Mouse (Mus musculus): ENCODE results near the gene Tex9. TPM values are rescaled to one million over a fixed set of nuclear protein-coding genes. Genes with fewer than 3 reads are reported as not detected.
A peak's percentile ranks its signal among the peaks of the same experiment; 100 is the strongest.
"Not testable (repeated sequence)": the region's sequence is repeated elsewhere in the genome, so short reads cannot be mapped to it uniquely, and the experiment has no call there.

The Tex9 gene
- total RNA-seq, 4 experiments from 2014 or later = 2.0 to 2.6 (median 2.4) TPM

- DNase-seq (ENCODE audit: low spot score) = no peak
These were observed 12.7 kb downstream of the Tex9 start for GRCm38 (mm10) chr9:72479276-72479675.

GRCm38 (mm10) chr9:72477306-72477705, 14.7 kb downstream of the Tex9 start:
- no peak for DNase-seq (ENCODE audit: low spot score)

- DNase-seq (ENCODE audit: low spot score) = no peak
These were observed 16.5 kb downstream of the Tex9 start for GRCm38 (mm10) chr9:72475511-72475910.

- DNase-seq (ENCODE audit: low spot score) = no peak
These were observed 22.2 kb downstream of the Tex9 start for GRCm38 (mm10) chr9:72469851-72470250.

GRCm38 (mm10) chr9:72468616-72469015, 23.4 kb downstream of the Tex9 start:
- DNase-seq (ENCODE audit: low spot score) = no peak

GRCm38 (mm10) chr9:72467551-72468407, 24.2 kb downstream of the Tex9 start:
- DNase-seq (ENCODE audit: low spot score) = peak; percentile 10

GRCm38 (mm10) chr9:72465754-72466181, 26.2 kb downstream of the Tex9 start:
- DNase-seq (ENCODE audit: low spot score) = no peak

- no peak for DNase-seq (ENCODE audit: low spot score)
These were observed 27.2 kb downstream of the Tex9 start for GRCm38 (mm10) chr9:72464806-72465205.

GRCm38 (mm10) chr9:72462427-72462826, 29.6 kb downstream of the Tex9 start:
- no peak for DNase-seq (ENCODE audit: low spot score)

- DNase-seq (ENCODE audit: low spot score) = no peak
These were observed 31.2 kb downstream of the Tex9 start for GRCm38 (mm10) chr9:72460767-72461166.

GRCm38 (mm10) chr9:72459703-72460102, 32.3 kb downstream of the Tex9 start:
- DNase-seq (ENCODE audit: low spot score) = no peak

- DNase-seq (ENCODE audit: low spot score) = peak; percentile 50
These were observed 33.8 kb downstream of the Tex9 start for GRCm38 (mm10) chr9:72458233-72458632.

GRCm38 (mm10) chr9:72456374-72456773, 35.6 kb downstream of the Tex9 start:
- no peak for DNase-seq (ENCODE audit: low spot score)

GRCm38 (mm10) chr9:72454281-72454680, 37.7 kb downstream of the Tex9 start:
- not testable (repeated sequence) for DNase-seq (ENCODE audit: low spot score)

GRCm38 (mm10) chr9:72451111-72451510, 40.9 kb downstream of the Tex9 start:
- no peak for DNase-seq (ENCODE audit: low spot score)

GRCm38 (mm10) chr9:72450363-72450762, 41.6 kb downstream of the Tex9 start:
- DNase-seq (ENCODE audit: low spot score) = no peak

- DNase-seq (ENCODE audit: low spot score) = no peak
These were observed 42.2 kb downstream of the Tex9 start for GRCm38 (mm10) chr9:72449841-72450240.

GRCm38 (mm10) chr9:72449367-72449766, 42.6 kb downstream of the Tex9 start:
- peak; percentile 64 for DNase-seq (ENCODE audit: low spot score)

- DNase-seq (ENCODE audit: low spot score) = peak; percentile 33
These were observed 44.0 kb downstream of the Tex9 start for GRCm38 (mm10) chr9:72448026-72448425.

GRCm38 (mm10) chr9:72441927-72442715, 49.9 kb downstream of the Tex9 start:
- no peak for DNase-seq (ENCODE audit: low spot score)

GRCm38 (mm10) chr9:72440948-72441926, 50.8 kb downstream of the Tex9 start:
- no peak for DNase-seq (ENCODE audit: low spot score)
